Mouse (Mus musculus): ENCODE data around the gene Psmd11. TPM values are rescaled to one million over a fixed set of nuclear protein-coding genes. Genes with fewer than 3 reads are reported as not detected.

Psmd11 gene
- total and polyA plus RNA-seq, 2 experiments from 2014 or later = 33.4 to 310 TPM

DNA sequence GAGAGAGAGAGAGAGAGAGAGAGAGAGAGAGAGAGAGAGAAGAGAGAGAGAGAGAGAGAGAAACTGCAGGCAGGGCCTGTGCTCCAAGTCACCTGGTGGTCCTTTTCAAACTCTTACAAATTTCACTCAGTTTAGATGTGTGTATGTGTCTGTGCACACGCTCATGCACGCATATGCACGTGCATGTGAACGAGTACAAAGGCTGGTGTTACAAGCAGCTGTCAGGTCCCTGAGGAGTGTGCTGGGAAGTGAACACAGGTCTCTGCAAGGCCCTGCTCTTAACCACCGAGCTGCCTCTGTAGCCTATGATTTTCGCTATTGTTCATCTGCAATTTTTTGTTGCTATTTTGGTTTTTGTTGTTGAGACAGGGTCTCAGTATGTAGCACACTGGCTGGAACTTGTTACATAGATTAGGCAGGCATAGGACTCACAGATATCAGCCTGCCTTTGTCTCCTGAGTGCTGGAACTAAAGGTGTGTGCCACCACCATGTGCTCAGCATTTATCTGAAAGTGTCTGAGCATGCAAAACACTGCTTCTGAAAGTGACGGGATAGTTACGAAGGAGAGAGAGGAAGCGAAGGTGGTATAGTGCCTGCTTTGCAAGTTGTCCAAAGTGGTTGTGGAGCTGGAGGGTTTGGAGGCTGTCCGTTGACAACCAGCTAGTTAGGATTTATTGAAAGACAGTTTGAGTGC, 69.0 kb downstream of the Psmd11 start:
- ATAC-seq (no peak), DNase-seq (no peak)
- 80% methylated on average over 10 of the region's 10 CpGs for WGBS
- Histone ChIP-seq H3K4me2 (ENCODE audit: low read depth) (no peak overlapping the region), H3K9me3 (ENCODE audit: low read length) (no peaks in the 10 kb centered on the region), H3K4me3 (ENCODE audit: low read depth, low read length) (no peak overlapping the region), H3K27me3 (ENCODE audit: insufficient read depth, low read length) (no peaks in the 10 kb centered on the region), H3K27ac (ENCODE audit: low read depth, low read length) (no peak overlapping the region), H3K4me1 (ENCODE audit: insufficient read depth) (peaks cover 10% of the 10 kb centered on the region; the same call in 1 of the 2 replicates), H3K9ac (no peak overlapping the region), H3K36me3 (ENCODE audit: insufficient read depth) (no peaks in the 10 kb centered on the region)
- no peak for TF ChIP-seq CTCF (IDR thresholded peaks at IDR 0.05; ENCODE audit: low read depth)

DNA sequence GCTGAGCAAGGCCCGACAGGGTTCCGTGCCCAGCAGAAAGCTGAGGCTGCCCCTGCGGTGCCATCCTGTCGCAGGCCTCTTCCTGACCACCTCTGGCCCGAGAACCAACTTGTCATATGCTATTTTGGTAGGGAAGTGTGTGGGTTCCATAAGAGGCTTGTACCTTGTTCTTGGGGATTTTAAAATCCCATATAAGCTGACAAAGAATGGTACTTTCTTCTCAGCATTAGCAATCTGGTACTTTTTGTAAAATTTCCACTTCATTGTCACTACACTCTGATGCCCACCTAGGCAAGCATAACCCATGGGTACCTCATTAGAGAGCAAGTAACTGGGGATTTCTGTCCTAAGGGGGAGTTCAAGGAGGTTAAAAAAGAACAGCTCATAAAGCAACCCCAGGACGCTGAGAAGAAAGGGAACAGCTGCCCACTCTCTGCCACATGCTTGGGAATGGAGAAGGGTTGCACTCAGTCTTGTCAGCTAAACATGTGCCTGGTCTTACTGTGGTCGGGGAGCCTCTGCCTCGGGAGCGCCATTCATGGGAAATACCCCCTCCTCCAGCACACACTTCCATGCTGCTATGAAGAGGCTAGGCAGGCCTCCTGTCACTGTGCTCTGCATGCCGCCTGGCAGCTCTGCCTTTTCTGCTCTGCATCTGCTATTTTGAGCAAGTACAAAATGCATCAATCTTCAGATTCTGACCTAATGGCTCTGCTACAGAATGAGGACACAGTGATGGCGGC, 70.1 kb downstream of the Psmd11 start:
- DNase-seq (no peak), ATAC-seq (peak; percentile 60)
- H3K27me3 ChIP-seq (ENCODE audit: insufficient read depth, low read length) = no peaks in the 10 kb centered on the region
- H3K27ac ChIP-seq (ENCODE audit: low read depth, low read length) = peak overlapping the region; percentile 78
- no peaks in the 10 kb centered on the region for H3K36me3 ChIP-seq (ENCODE audit: insufficient read depth)
- H3K4me2 ChIP-seq (ENCODE audit: low read depth) = no peak overlapping the region
- no peaks in the 10 kb centered on the region for H3K9me3 ChIP-seq (ENCODE audit: low read length)
- no peak overlapping the region for H3K4me3 ChIP-seq (ENCODE audit: low read depth, low read length)
- no peak for TF ChIP-seq CTCF (IDR thresholded peaks at IDR 0.05; ENCODE audit: low read depth)
- H3K9ac ChIP-seq = peak overlapping the region; percentile 23
- 40% methylated on average over 11 of the region's 11 CpGs for WGBS
- H3K4me1 ChIP-seq (ENCODE audit: insufficient read depth) = peaks cover 16% of the 10 kb centered on the region

DNA sequence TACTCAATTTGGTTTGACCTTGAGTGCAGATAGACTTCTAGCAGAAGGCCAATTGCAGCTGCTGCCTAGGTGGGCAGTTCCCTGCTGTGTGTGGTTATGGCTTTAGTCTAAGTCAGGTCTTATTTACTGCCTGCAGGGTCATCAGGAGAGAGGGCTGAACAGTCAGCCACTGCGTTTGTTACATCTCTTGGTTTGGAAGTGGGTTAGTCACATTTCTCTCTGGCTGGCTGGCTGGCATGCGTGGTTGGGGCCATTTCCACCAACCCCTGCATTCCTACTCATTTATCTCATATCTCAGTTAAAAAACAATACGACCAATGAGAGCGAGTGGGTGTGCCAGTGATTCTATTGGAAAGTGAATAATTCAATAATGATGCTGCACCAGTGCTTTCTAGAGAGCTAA, 71.1 kb downstream of the Psmd11 start:
- no peak overlapping the region for H3K4me2 ChIP-seq (ENCODE audit: low read depth)
- TF ChIP-seq CTCF (IDR thresholded peaks at IDR 0.05; ENCODE audit: low read depth) = no peak
- no peaks in the 10 kb centered on the region for H3K9me3 ChIP-seq (ENCODE audit: low read length)
- H3K27me3 ChIP-seq (ENCODE audit: insufficient read depth, low read length) = no peaks in the 10 kb centered on the region
- peak overlapping the region; percentile 78; the same call in 1 of the 2 replicates for H3K27ac ChIP-seq (ENCODE audit: low read depth, low read length)
- DNase-seq = no peak
- peaks cover 26% of the 10 kb centered on the region for H3K4me1 ChIP-seq (ENCODE audit: insufficient read depth)
- WGBS = 63% methylated on average over 4 of the region's 4 CpGs
- H3K4me3 ChIP-seq (ENCODE audit: low read depth, low read length) = no peak overlapping the region
- no peaks in the 10 kb centered on the region for H3K36me3 ChIP-seq (ENCODE audit: insufficient read depth)
- no peak overlapping the region for H3K9ac ChIP-seq
- no peak for ATAC-seq

DNA sequence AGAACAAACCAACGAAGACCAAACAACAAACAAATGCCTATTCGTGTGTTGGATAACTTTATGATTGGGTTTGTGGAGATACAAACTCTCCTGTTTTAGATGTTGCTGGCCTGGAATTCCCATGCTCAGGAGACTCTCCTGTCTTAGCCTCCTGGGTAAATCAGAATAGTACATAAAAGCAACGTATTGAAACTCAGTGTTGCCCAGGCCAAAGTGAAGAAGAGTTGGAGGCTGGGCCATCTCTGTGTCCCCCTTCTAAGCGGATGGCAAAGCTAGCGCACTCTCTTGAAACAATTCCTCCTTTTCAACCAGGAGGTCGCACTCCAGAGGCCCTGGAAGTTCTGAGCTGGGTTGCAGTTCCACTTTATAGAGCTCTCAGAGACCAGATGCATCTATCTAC, 74.9 kb downstream of the Psmd11 start:
- 63% methylated on average over 6 of the region's 6 CpGs for WGBS
- no peaks in the 10 kb centered on the region for H3K27me3 ChIP-seq (ENCODE audit: insufficient read depth, low read length)
- no peaks in the 10 kb centered on the region for H3K36me3 ChIP-seq (ENCODE audit: insufficient read depth)
- TF ChIP-seq CTCF (IDR thresholded peaks at IDR 0.05; ENCODE audit: low read depth) = no peak
- no peak for ATAC-seq
- no peaks in the 10 kb centered on the region for H3K9me3 ChIP-seq (ENCODE audit: low read length)
- DNase-seq = no peak
- H3K4me3 ChIP-seq (ENCODE audit: low read depth, low read length) = no peak overlapping the region
- H3K9ac ChIP-seq = peak overlapping the region; percentile 51; the same call in 1 of the 2 replicates
- peaks cover 40% of the 10 kb centered on the region for H3K4me1 ChIP-seq (ENCODE audit: insufficient read depth)
- peak overlapping the region; percentile 100 for H3K27ac ChIP-seq (ENCODE audit: low read depth, low read length)
- H3K4me2 ChIP-seq (ENCODE audit: low read depth) = no peak overlapping the region

DNA sequence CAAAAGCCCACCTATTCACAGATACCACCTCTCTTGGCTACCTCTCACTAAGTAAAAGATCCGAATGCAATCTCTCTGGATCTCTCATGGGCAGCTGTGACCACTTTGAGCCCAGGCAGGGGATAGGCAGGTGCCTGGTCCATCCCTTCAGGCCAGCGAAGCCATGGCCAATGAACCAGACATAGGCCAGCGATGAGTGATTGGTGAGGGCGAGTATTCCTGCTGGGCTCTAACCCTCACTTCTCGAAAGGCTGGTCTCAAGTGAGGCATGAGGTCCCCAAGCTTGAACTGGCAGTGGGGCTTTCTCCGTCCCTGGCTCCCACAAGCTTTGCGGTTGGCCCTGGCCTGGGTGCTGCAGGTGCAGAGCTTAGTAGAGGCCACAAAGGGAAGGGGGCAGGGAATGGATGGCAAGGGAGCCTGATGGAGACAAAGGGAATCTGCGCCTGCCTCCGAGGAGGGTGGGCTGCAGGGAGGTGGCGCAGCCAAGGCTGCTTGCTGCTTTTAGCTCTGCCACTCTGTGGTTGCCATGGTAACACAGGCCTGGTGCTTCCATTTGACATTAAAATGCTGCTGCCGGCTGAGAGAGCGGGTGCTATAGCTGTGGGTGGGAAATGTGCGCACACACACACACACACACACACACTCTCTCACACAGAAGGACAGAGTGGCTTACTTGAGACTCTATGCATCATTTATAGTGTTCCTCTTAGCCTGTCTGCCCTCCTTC, 75.5 kb downstream of the Psmd11 start:
- Histone ChIP-seq H3K4me2 (ENCODE audit: low read depth) (peak overlapping the region; percentile 21), H3K27me3 (ENCODE audit: insufficient read depth, low read length) (no peaks in the 10 kb centered on the region), H3K9me3 (ENCODE audit: low read length) (no peaks in the 10 kb centered on the region), H3K9ac (peak overlapping the region; percentile 51), H3K4me3 (ENCODE audit: low read depth, low read length) (no peak overlapping the region), H3K36me3 (ENCODE audit: insufficient read depth) (no peaks in the 10 kb centered on the region), H3K27ac (ENCODE audit: low read depth, low read length) (peak overlapping the region; percentile 100), H3K4me1 (ENCODE audit: insufficient read depth) (peaks cover 39% of the 10 kb centered on the region)
- ATAC-seq = peak; percentile 99
- peak; percentile 98 for DNase-seq
- TF ChIP-seq CTCF (IDR thresholded peaks at IDR 0.05; ENCODE audit: low read depth) = peak; percentile 49
- WGBS = 6% methylated on average over 13 of the region's 13 CpGs

DNA sequence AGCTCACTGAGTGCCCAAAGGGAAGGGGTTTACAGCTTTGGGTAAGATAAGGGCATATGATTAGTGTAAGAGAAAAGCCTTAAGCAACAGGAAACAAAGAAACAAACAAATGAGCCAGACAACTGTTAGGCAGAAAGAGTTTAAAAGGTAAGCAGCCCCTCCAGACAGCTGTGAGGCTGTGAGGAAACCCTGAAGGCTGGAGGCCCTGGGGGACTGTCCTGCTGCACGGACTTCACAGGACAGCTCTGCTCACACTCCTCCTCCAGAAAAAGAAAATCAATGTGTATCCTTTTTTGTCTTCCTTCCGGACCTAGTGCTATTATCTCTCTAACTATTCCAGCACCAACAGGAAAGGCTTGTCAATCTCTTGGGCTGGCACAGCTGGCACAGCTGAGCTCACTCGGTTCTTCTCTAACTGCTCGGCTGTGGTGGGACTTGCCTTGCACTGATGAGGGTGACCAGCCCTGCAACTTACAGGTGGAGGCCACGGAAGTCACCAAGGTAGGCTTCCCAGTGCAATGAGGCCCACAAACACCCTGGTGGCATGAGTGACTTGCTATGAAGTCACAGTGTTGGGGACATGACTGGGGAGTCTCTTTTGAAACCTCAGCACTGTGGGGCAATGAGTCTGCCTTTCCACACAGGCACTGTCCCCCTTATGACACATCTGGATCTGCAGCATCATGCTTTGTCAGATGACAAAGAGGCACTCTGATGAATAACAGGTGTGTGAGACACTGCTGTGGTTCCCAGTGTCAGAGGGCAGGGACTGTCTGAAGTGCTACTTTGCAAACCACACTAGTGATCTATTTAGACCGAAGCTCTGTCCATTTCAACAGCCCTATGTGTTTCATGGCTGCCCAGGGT, 76.3 kb downstream of the Psmd11 start:
- WGBS = 30% methylated on average over 6 of the region's 6 CpGs
- no peak for DNase-seq
- Histone ChIP-seq H3K4me3 (ENCODE audit: low read depth, low read length) (no peak overlapping the region), H3K27ac (ENCODE audit: low read depth, low read length) (peak overlapping the region; percentile 100), H3K9me3 (ENCODE audit: low read length) (no peaks in the 10 kb centered on the region), H3K27me3 (ENCODE audit: insufficient read depth, low read length) (no peaks in the 10 kb centered on the region), H3K36me3 (ENCODE audit: insufficient read depth) (no peaks in the 10 kb centered on the region), H3K4me2 (ENCODE audit: low read depth) (peak overlapping the region; percentile 8; the same call in 1 of the 2 replicates), H3K4me1 (ENCODE audit: insufficient read depth) (peaks cover 40% of the 10 kb centered on the region), H3K9ac (peak overlapping the region; percentile 51)
- no peak for TF ChIP-seq CTCF (IDR thresholded peaks at IDR 0.05; ENCODE audit: low read depth)
- ATAC-seq = peak; percentile 1; the same call in 1 of the 2 replicates

Measured in forebrain, postnatal 0 days (tissue).